Mouse (Mus musculus) neural tube, embryonic 15.5 days (tissue): Measurements from ENCODE around the gene Hist1h1c. TPM values are rescaled to one million over a fixed set of nuclear protein-coding genes. Genes with fewer than 3 reads are reported as not detected.
A peak's percentile ranks its signal among the peaks of the same experiment; 100 is the strongest.
"Not testable (repeated sequence)": the region's sequence is repeated elsewhere in the genome, so short reads cannot be mapped to it uniquely, and the experiment has no call there.

Source experiments
- ATAC-seq: fragments of 200-750 bp; cut with Nextera tagmentation; 2 replicates; pipeline ENCODE4 v1.8.0; 2017; ENCODE audit warnings: mild to moderate bottlenecking, moderate TSS enrichment, moderate library complexity; ENCODE audit not compliant: low FRiP score
- H3K27ac ChIP-seq: fragments of 300-500 bp; sonication (generic); replicated peaks from 2 replicates; pipeline ENCODE4 v1.5.1; 2015; ENCODE audit warnings: mild to moderate bottlenecking, inconsistent platforms
- H3K27me3 ChIP-seq: fragments of 300-500 bp; sonication (generic); replicated peaks from 2 replicates; pipeline ENCODE4 v1.6.1; 2015; ENCODE audit warnings: inconsistent platforms
- H3K36me3 ChIP-seq: fragments of 300-500 bp; sonication (generic); 2 replicates; pipeline ENCODE4 v1.6.1; 2015; ENCODE audit warnings: inconsistent platforms
- H3K4me1 ChIP-seq: fragments of 300-500 bp; sonication (generic); 2 replicates; pipeline ENCODE4 v1.6.1; 2015; ENCODE audit warnings: inconsistent platforms
- H3K4me2 ChIP-seq: fragments of 300-500 bp; sonication (generic); 2 replicates; pipeline ENCODE4 v1.6.1; 2015; ENCODE audit warnings: inconsistent platforms, mild to moderate bottlenecking, moderate library complexity
- H3K4me3 ChIP-seq: fragments of 300-500 bp; sonication (generic); replicated peaks from 2 replicates; pipeline ENCODE4 v1.5.1; 2015; ENCODE audit warnings: mild to moderate bottlenecking, inconsistent platforms
- H3K9ac ChIP-seq: fragments of 300-500 bp; sonication (generic); replicated peaks from 2 replicates; pipeline ENCODE4 v1.6.1; 2015; ENCODE audit warnings: mild to moderate bottlenecking, inconsistent platforms
- H3K9me3 ChIP-seq: fragments of 300-500 bp; sonication (generic); replicated peaks from 2 replicates; pipeline ENCODE4 v1.6.1; 2016; ENCODE audit warnings: inconsistent platforms
- WGBS: fragments of 180-500 bp; shearing (Covaris S2); methylation state at CpG from one replicate; pipeline ENCODE4 v1.1.7; 2015; ENCODE audit warnings: mixed read lengths; 5-methylcytosine and 5-hydroxymethylcytosine counted together
- polyA plus RNA-seq: library from polyadenylated mRNA; unstranded; fragments of >200 nt; fragmentation: Nextera tagmentation; extraction: Ambion mirVana; gene quantifications from 2 replicates; pipeline ENCODE4 v1.2.1, GENCODE M21; 2015

Hist1h1c gene
- polyA plus RNA-seq, 1 experiment from 2014 or later, result 7.4 TPM

DNA sequence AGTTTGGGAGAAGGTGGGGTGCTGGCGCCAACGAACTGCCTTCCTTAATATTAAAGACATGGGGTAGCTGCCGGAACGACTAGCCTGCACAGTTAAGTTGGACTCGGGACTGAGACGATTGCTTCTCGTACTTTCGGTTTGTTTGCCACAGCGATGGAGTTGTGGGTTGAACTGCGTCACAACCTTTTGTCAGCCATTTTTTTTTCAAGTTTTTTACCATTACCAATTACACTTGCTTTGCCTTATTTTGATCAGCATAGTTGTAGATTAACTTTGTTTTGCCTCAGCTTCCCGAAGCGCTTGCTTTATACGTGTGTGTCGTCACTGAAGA is 1.3 kb downstream of the Hist1h1c start:
- Histone ChIP-seq H3K27me3 (no peaks in the 10 kb centered on the region), H3K9me3 (no peaks in the 10 kb centered on the region), H3K36me3 (no peaks in the 10 kb centered on the region), H3K4me1 (peaks cover 19% of the 10 kb centered on the region), H3K4me2 (peak overlapping the region; percentile 100), H3K4me3 (peak overlapping the region; percentile 63), H3K9ac (peak overlapping the region; percentile 56), H3K27ac (peak overlapping the region; percentile 85)
- under 1% methylated on average over 14 of the region's 14 CpGs for WGBS
- no peak; the same call in 1 of the 2 replicates for ATAC-seq

DNA sequence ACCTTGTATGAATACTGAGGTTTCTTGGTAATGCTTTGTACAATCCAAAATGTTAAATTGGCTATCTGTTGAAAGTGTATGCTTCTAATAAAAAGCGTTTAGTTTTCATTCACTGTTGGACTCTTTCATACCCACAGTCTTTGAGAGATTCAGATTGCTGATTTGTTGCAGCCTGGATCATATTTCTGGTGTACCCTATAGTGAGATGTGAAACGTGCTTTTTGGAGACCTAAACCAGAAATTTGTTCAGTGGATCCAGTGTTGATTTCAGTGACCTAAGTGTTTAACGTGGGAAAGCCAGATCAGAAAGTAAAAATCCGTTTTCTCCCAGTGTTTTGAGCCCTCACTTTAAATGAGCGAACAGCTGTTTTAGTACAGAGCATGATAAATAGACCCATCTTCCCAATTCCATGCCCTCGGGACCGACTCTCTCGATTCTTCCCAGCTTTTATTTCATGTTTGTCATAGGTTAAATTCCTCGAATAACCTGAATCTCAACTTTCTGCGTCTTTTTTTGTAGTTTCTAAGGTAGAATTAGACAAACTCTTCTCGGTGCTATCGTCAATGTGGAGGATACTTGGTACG is 1.7 kb downstream of the Hist1h1c start:
- peak overlapping the region; percentile 63 for H3K4me3 ChIP-seq
- no peaks in the 10 kb centered on the region for H3K36me3 ChIP-seq
- H3K9me3 ChIP-seq, result no peaks in the 10 kb centered on the region
- peaks cover 21% of the 10 kb centered on the region for H3K4me1 ChIP-seq
- H3K4me2 ChIP-seq, result peak overlapping the region; percentile 100
- ATAC-seq, result no peak
- H3K27ac ChIP-seq, result peak overlapping the region; percentile 85
- H3K27me3 ChIP-seq, result no peaks in the 10 kb centered on the region
- peak overlapping the region; percentile 56 for H3K9ac ChIP-seq
- 33% methylated on average over 13 of the region's 13 CpGs for WGBS

DNA sequence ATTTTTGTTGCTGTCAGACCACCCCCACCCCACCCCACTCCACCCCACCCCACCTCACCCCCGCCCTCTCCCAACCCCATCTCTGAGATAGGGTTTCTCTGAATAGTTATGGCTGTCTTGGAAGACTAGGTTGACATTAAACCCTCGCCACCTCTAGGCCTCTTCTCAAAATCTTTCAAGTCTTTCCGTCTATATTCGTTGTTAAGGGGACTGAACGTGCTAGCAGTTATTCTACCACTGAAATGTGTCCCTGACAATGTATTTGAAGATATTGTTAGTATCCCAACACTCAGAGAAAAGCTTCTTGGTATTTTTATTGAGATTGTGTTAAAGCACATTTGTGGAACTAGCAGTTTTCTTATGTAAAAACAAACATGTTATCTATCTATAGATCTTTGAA is 2.3 kb downstream of the Hist1h1c start:
- Histone ChIP-seq H3K9me3 (no peaks in the 10 kb centered on the region), H3K4me1 (peaks cover 25% of the 10 kb centered on the region), H3K9ac (no peak overlapping the region), H3K27me3 (no peaks in the 10 kb centered on the region), H3K27ac (no peak overlapping the region), H3K4me2 (peak overlapping the region; percentile 100; the same call in 1 of the 2 replicates), H3K4me3 (no peak overlapping the region), H3K36me3 (no peaks in the 10 kb centered on the region)
- 65% methylated on average over 5 of the region's 5 CpGs for WGBS
- ATAC-seq, result no peak

DNA sequence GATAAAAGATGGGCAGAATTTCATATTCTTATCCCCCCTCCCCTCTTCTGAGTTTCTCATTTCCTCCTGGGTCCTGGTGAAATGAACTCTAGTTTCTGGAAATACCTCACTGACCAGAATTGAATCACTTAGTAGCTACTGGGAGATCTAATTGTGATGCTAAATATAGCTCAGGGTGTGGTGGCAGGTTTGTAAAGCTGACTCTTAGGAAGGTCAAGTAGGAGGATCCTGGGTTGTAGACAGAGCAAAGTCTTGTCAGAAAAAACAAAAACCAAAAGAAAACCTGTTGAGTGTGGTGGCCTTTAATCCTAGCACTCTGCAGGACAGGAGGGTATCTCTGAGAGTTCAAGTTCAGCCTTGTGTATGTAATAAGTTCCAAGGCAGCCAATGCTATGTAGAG is 3.4 kb downstream of the Hist1h1c start:
- Histone ChIP-seq H3K9ac (no peak overlapping the region), H3K4me3 (no peak overlapping the region), H3K4me1 (peaks cover 27% of the 10 kb centered on the region), H3K27me3 (no peaks in the 10 kb centered on the region), H3K36me3 (no peaks in the 10 kb centered on the region), H3K9me3 (no peaks in the 10 kb centered on the region), H3K4me2 (no peak overlapping the region), H3K27ac (no peak overlapping the region)
- no peak for ATAC-seq

DNA sequence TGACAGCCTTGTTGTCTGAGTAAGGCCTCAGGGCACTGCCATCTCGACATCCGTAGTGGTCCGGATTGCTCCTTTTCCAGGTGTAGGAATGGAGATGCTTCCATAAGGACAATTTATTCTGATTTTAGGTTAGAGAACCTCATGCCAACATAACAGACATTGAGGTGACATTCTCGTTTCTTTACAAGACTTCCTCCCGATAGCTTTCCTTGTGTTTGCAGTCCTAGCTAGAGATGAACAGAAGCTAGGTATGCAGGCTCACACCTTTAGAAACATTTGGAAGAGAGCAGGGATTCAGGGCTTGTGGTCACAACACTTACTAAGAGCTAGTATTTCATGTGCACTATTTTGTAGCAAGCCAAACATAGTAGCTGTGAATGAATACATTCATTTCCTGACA is 4.6 kb downstream of the Hist1h1c start:
- Histone ChIP-seq H3K27ac (no peak overlapping the region), H3K4me2 (no peak overlapping the region), H3K9me3 (no peaks in the 10 kb centered on the region), H3K36me3 (no peaks in the 10 kb centered on the region), H3K4me1 (peaks cover 32% of the 10 kb centered on the region), H3K4me3 (no peak overlapping the region), H3K27me3 (no peaks in the 10 kb centered on the region), H3K9ac (no peak overlapping the region; the same call in 1 of the 2 replicates)
- 84% methylated on average over 5 of the region's 5 CpGs for WGBS
- ATAC-seq, result no peak

DNA sequence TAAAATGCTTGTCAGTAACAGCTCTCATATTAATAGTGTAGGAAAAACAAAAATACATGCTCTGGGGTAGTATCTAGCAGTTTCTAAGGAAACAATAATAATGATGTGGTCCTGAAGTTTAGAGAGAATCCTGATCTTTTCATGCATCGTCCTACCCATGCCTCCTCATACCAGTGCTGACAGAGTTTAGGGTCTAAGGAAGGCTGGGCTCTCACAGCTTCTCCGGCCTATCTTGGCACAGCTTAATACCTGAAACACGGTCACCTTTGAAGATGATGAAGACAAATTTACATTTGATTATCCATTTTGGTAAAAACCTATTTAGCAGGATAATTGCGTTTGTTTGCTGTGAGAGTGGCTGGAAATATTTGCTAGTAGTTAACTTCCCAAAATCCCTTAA is 5.4 kb downstream of the Hist1h1c start:
- WGBS, result 52% methylated on average over 4 of the region's 4 CpGs
- Histone ChIP-seq H3K36me3 (no peaks in the 10 kb centered on the region), H3K4me2 (no peak overlapping the region), H3K27me3 (no peaks in the 10 kb centered on the region), H3K4me3 (no peak overlapping the region), H3K4me1 (peaks cover 31% of the 10 kb centered on the region), H3K9me3 (no peaks in the 10 kb centered on the region), H3K9ac (no peak overlapping the region), H3K27ac (no peak overlapping the region)
- ATAC-seq, result no peak

DNA sequence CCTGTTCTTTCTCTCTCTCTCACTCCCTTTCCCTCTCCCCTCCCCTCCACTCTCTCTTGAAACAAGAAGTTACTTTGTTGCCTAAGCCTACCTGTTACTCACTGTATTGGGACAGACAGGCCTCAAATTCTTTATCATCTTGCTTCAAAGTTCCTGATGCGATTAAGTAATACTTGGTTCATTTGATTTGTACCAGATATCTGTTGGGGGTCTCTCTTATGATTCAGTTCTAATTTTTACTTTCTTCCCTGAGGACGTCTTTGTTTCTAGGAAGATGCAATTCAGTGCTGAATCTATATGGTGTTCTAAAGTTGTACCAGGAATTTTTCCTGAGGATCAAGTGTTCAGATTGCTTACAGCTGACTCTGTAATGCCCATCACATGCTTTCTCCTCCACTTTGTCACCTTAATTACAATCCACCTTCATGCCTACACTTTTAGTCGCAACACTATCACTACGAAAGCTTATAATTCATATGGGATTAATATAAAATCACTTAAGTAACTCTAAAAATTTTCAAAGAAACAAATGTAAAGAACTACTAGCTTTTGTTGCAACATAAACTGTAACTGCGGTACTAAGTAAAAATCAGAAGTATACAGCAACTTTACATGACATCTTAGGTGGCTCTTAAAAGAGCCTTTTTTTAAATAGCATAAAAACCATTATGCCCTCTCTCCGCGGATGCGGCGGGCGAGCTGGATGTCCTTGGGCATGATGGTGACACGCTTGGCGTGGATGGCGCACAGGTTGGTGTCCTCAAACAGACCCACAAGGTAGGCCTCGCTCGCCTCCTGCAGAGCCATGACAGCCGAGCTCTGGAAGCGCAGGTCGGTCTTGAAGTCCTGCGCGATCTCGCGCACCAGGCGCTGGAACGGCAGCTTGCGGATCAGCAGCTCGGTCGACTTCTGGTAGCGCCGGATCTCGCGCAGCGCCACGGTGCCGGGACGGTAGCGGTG is 6.1 kb downstream of the Hist1h1c start:
- Histone ChIP-seq H3K27me3 (no peaks in the 10 kb centered on the region), H3K4me3 (peak overlapping the region; percentile 46), H3K36me3 (no peaks in the 10 kb centered on the region), H3K4me1 (peaks cover 23% of the 10 kb centered on the region), H3K27ac (no peak overlapping the region), H3K4me2 (peak overlapping the region; percentile 81), H3K9ac (no peak overlapping the region), H3K9me3 (no peaks in the 10 kb centered on the region)
- WGBS, result 1% methylated on average over 23 of the region's 36 CpGs
- no peak for ATAC-seq

DNA sequence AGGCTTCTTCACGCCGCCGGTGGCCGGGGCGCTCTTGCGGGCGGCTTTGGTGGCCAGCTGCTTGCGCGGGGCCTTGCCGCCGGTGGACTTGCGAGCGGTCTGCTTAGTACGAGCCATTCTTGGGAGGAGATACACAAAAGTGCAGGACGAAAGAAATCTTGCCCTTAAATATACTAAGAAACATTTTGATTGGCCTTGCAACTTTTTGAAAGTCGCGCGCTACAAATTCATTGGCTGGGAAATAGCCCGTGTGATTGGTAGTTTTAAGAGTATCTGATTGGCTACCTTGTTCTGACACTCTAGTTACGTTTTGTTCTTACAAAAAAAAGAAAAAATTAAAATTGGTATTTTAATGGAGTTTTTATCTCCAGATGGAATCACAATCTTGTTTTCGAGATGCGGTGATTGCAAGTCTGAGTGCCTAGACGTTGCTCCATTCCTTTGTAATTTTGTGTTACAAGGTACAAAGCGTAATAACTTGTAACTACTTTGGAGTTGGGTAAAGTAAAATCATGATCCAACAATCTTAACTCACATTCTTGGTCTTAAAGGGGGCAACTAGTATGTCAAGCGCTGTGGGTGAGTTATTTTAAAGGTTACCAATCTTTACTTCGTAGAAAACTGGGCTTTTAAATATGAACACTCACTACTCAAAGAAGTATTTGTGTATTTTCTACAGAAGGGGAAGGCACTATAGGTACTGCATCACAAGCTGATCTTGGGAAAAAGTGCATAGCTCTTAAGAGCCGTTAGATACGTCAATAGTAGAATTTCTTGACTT is 7.0 kb downstream of the Hist1h1c start, which contains the start of gene Hist1h3c:
Hist1h3c (minus strand) TSS at position 222 of the 781 bp plus-strand sequence.
- WGBS, result 1% methylated on average over 27 of the region's 28 CpGs
- ATAC-seq, result peak; percentile 81
- peak within 1 kb of the TSS; percentile 51 for H3K9ac ChIP-seq

DNA sequence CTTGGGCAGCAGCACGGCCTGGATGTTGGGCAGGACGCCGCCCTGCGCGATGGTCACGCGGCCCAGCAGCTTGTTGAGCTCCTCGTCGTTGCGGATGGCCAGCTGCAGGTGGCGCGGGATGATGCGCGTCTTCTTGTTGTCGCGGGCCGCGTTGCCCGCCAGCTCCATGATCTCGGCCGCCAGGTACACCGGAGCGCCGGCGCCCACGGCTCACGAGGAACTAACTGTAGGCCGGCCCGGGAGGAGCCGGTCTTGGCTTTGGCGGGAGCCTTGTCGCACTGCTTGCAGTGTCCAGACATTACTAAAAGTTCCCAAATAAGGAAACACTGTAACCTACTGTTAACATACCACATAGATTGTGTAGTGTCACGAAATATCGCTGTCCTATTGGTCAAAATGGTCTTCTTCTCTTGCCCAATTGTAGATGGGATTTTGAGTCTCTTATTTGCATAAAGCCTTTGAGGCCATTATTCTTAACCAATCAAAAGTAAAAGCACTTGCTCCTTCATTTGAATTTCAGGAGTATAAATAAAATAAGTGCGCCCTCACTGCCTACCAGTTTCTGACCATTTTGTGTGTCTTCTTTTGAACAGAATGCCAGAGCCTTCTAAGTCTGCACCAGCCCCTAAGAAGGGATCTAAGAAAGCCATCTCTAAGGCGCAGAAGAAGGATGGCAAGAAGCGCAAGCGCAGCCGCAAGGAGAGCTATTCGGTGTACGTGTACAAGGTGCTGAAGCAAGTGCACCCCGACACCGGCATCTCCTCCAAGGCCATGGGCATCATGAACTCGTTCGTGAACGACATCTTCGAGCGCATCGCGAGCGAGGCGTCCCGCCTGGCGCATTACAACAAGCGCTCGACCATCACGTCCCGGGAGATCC is 7.8 kb downstream of the Hist1h1c start, which contains the start of gene Hist1h2bb:
Hist1h2bb (plus strand) TSS at position 534 of the 880 bp plus-strand sequence.
- WGBS, result under 1% methylated on average over 42 of the region's 58 CpGs
- H3K9ac ChIP-seq, result peak within 1 kb of the TSS; percentile 51
- ATAC-seq, result peak; percentile 93

More for the DNA sequence above, 7.0 kb downstream of the Hist1h1c start, which contains the start of gene Hist1h3c:
- H3K27ac ChIP-seq, result peak within 1 kb of the TSS; percentile 96
- peaks cover 16% of the 10 kb centered on the region for H3K4me1 ChIP-seq
- no peaks in the 10 kb centered on the region for H3K9me3 ChIP-seq
- H3K4me3 ChIP-seq, result peak within 1 kb of the TSS; percentile 46
- peak within 1 kb of the TSS; percentile 81 for H3K4me2 ChIP-seq
- no peaks in the 10 kb centered on the region for H3K27me3 ChIP-seq
- H3K36me3 ChIP-seq, result no peaks in the 10 kb centered on the region

DNA sequence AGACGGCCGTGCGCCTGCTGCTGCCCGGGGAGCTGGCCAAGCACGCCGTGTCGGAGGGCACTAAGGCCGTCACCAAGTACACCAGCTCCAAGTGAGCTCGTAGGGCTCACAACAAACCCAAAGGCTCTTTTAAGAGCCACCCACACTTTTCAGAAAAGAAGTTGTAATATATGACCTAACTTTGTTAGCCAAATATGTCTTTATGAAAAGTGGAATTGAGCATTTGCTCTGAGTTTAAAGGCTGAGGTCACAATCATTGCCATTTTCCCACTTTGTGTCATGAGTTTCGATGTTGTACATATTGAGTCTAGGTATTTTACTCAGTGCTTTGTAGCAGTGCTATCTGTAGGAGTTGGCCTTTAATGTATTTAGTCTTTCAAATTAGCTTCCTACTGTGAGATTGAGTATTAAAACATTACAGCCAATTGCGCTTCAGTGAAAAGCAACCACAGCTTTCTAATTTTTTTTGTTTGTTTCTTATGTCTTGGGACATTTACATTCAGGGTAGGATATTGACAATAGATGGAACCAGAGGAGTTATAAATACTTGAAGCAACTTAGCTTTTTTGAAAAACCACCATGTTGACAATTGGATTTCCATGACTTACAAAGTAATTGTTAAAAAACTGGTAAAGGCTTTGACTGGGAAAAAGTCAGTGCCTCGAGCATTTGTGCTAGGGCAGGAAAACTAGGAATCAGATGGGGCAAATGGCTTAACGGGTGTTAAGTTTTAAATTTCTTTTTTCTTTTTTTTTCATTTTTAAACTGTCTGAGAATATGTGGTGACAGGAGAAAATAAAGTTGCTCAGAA is 8.7 kb downstream of the Hist1h1c start:
- H3K9ac ChIP-seq, result 0 out of 2 replicates have a peak overlapping the region, but pooled peaks have one; percentile 29
- peak overlapping the region; percentile 46 for H3K4me3 ChIP-seq
- peak overlapping the region; percentile 81 for H3K4me2 ChIP-seq
- H3K27ac ChIP-seq, result peak overlapping the region; percentile 96
- peak; percentile 16; the same call in 1 of the 2 replicates for ATAC-seq
- H3K9me3 ChIP-seq, result no peaks in the 10 kb centered on the region
- 3% methylated on average over 10 of the region's 13 CpGs for WGBS
- H3K4me1 ChIP-seq, result peaks cover 22% of the 10 kb centered on the region
- H3K36me3 ChIP-seq, result no peaks in the 10 kb centered on the region
- H3K27me3 ChIP-seq, result no peaks in the 10 kb centered on the region

More for the DNA sequence above, 7.8 kb downstream of the Hist1h1c start, which contains the start of gene Hist1h2bb:
- peak within 1 kb of the TSS; percentile 96 for H3K27ac ChIP-seq
- H3K9me3 ChIP-seq, H3K36me3 ChIP-seq, H3K27me3 ChIP-seq: not testable (repeated sequence)
- peak within 1 kb of the TSS; percentile 81 for H3K4me2 ChIP-seq
- H3K4me3 ChIP-seq, result peak within 1 kb of the TSS; percentile 46
- H3K4me1 ChIP-seq, result peaks cover 18% of the 10 kb centered on the region
